Mouse (Mus musculus) forebrain, embryonic 13.5 days (tissue): ENCODE measurements at regions not wholly inside any gene's neighbourhood (a gene's known extent, or its start where the extent isn't known, plus 50 kb on each side); places are given as distances from the start of the nearest gene placed in this dataset.

Experiments used
- ATAC-seq: fragments of 200-750 bp; cut with Nextera tagmentation; 2 replicates; pipeline ENCODE4 v1.8.0; 2017
- H3K27ac ChIP-seq: fragments of 300-500 bp; sonication (generic); 2 replicates; pipeline ENCODE4 v1.5.1; 2015; ENCODE audit warnings: inconsistent platforms, mild to moderate bottlenecking, moderate library complexity
- H3K27me3 ChIP-seq: fragments of 300-500 bp; sonication (generic); 2 replicates; pipeline ENCODE4 v1.6.1; 2015; ENCODE audit warnings: mild to moderate bottlenecking, inconsistent platforms
- H3K36me3 ChIP-seq: fragments of 300-500 bp; sonication (generic); 2 replicates; pipeline ENCODE4 v1.6.1; 2015; ENCODE audit warnings: mild to moderate bottlenecking, inconsistent platforms; ENCODE audit not compliant: poor library complexity, severe bottlenecking
- H3K4me1 ChIP-seq: fragments of 300-500 bp; sonication (generic); 2 replicates; pipeline ENCODE4 v1.6.1; 2015; ENCODE audit warnings: inconsistent platforms
- H3K4me2 ChIP-seq: fragments of 300-500 bp; sonication (generic); 2 replicates; pipeline ENCODE4 v1.6.1; 2015; ENCODE audit warnings: inconsistent platforms, mild to moderate bottlenecking, moderate library complexity
- H3K4me3 ChIP-seq: fragments of 300-500 bp; sonication (generic); 2 replicates; pipeline ENCODE4 v1.5.1; 2015; ENCODE audit warnings: mild to moderate bottlenecking, inconsistent platforms
- H3K9ac ChIP-seq: fragments of 300-500 bp; sonication (generic); 2 replicates; pipeline ENCODE4 v1.6.1; 2015; ENCODE audit warnings: mild to moderate bottlenecking, inconsistent platforms
- H3K9me3 ChIP-seq: fragments of 300-500 bp; sonication (generic); replicated peaks from 2 replicates; pipeline ENCODE4 v1.6.1; 2016; ENCODE audit warnings: inconsistent platforms
- WGBS: fragments of 180-500 bp; shearing (Covaris S2); methylation state at CpG from one replicate; pipeline ENCODE4 v1.1.7; 2015; 5-methylcytosine and 5-hydroxymethylcytosine counted together

GRCm38 (mm10) chr6:71012436-71012822 lies 56.1 kb downstream of the Foxi3 start:
- peak overlapping the region; percentile 77; the same call in 1 of the 2 replicates for H3K9ac ChIP-seq
- H3K4me3 ChIP-seq = peak overlapping the region; percentile 62
- 0 out of 2 replicates have a peak, but pooled peaks cover 6% of the 10 kb centered on the region for H3K4me1 ChIP-seq
- H3K4me2 ChIP-seq = peak overlapping the region; percentile 90
- 13% methylated on average over 9 of the region's 9 CpGs for WGBS
- H3K36me3 ChIP-seq = no peaks in the 10 kb centered on the region
- H3K9me3 ChIP-seq = no peaks in the 10 kb centered on the region
- H3K27me3 ChIP-seq = 0 out of 2 replicates have a peak, but pooled peaks cover 3% of the 10 kb centered on the region
- ATAC-seq = no peak; the same call in none of the 2 replicates
- no peak overlapping the region for H3K27ac ChIP-seq

GRCm38 (mm10) chr6:71012823-71013461 lies 56.6 kb downstream of the Foxi3 start:
- peak; percentile 97 for ATAC-seq
- no peaks in the 10 kb centered on the region for H3K9me3 ChIP-seq
- no peaks in the 10 kb centered on the region for H3K36me3 ChIP-seq
- H3K9ac ChIP-seq = peak overlapping the region; percentile 77
- peak overlapping the region; percentile 62 for H3K4me3 ChIP-seq
- no peak overlapping the region for H3K27ac ChIP-seq
- 0 out of 2 replicates have a peak, but pooled peaks cover 6% of the 10 kb centered on the region for H3K4me1 ChIP-seq
- H3K4me2 ChIP-seq = peak overlapping the region; percentile 90
- under 1% methylated on average over 36 of the region's 38 CpGs for WGBS
- H3K27me3 ChIP-seq = 0 out of 2 replicates have a peak, but pooled peaks cover 3% of the 10 kb centered on the region

GRCm38 (mm10) chr6:71016388-71016787 lies 60.1 kb downstream of the Foxi3 start:
- Histone ChIP-seq H3K36me3 (no peaks in the 10 kb centered on the region), H3K27me3 (0 out of 2 replicates have a peak, but pooled peaks cover 3% of the 10 kb centered on the region), H3K9me3 (no peaks in the 10 kb centered on the region), H3K4me1 (0 out of 2 replicates have a peak, but pooled peaks cover 6% of the 10 kb centered on the region), H3K4me3 (no peak overlapping the region), H3K4me2 (no peak overlapping the region), H3K27ac (no peak overlapping the region), H3K9ac (no peak overlapping the region)
- no peak for ATAC-seq
- WGBS = 10% methylated on average over 1 of the region's 1 CpGs

- no peak for ATAC-seq
- Histone ChIP-seq H3K4me1 (no peaks in the 10 kb centered on the region), H3K27me3 (no peaks in the 10 kb centered on the region), H3K4me3 (no peak overlapping the region), H3K9ac (no peak overlapping the region), H3K9me3 (no peaks in the 10 kb centered on the region), H3K4me2 (no peak overlapping the region), H3K27ac (no peak overlapping the region), H3K36me3 (no peaks in the 10 kb centered on the region)
- 14% methylated on average over 9 of the region's 9 CpGs for WGBS
Measured at GRCm38 (mm10) chr6:71021353-71021752, 65.0 kb downstream of the Foxi3 start.

GRCm38 (mm10) chr6:71025472-71025871 lies 69.1 kb downstream of the Foxi3 start:
- no peaks in the 10 kb centered on the region for H3K4me1 ChIP-seq
- no peak overlapping the region for H3K4me2 ChIP-seq
- ATAC-seq = no peak
- H3K4me3 ChIP-seq = no peak overlapping the region
- H3K27ac ChIP-seq = no peak overlapping the region
- H3K9ac ChIP-seq = no peak overlapping the region
- no peaks in the 10 kb centered on the region for H3K9me3 ChIP-seq
- WGBS = 83% methylated on average over 4 of the region's 4 CpGs
- no peaks in the 10 kb centered on the region for H3K36me3 ChIP-seq
- no peaks in the 10 kb centered on the region for H3K27me3 ChIP-seq

GRCm38 (mm10) chr6:71029663-71030062 lies 73.3 kb downstream of the Foxi3 start:
- H3K36me3 ChIP-seq = no peaks in the 10 kb centered on the region
- H3K4me1 ChIP-seq = no peaks in the 10 kb centered on the region
- H3K4me2 ChIP-seq = no peak overlapping the region
- H3K4me3 ChIP-seq = no peak overlapping the region
- no peak overlapping the region for H3K27ac ChIP-seq
- WGBS = 88% methylated on average over 6 of the region's 6 CpGs
- H3K9ac ChIP-seq = no peak overlapping the region
- no peaks in the 10 kb centered on the region for H3K9me3 ChIP-seq
- no peaks in the 10 kb centered on the region for H3K27me3 ChIP-seq
- no peak for ATAC-seq

GRCm38 (mm10) chr6:71030541-71030940 lies 74.2 kb downstream of the Foxi3 start:
- Histone ChIP-seq H3K4me1 (no peaks in the 10 kb centered on the region), H3K9ac (no peak overlapping the region), H3K4me3 (no peak overlapping the region), H3K4me2 (no peak overlapping the region), H3K27ac (no peak overlapping the region), H3K36me3 (no peaks in the 10 kb centered on the region), H3K9me3 (no peaks in the 10 kb centered on the region), H3K27me3 (no peaks in the 10 kb centered on the region)
- no peak for ATAC-seq
- 75% methylated on average over 5 of the region's 5 CpGs for WGBS

GRCm38 (mm10) chr6:71044241-71044640 lies 87.9 kb downstream of the Foxi3 start:
- Histone ChIP-seq H3K4me3 (no peak overlapping the region), H3K4me2 (no peak overlapping the region), H3K9me3 (no peaks in the 10 kb centered on the region), H3K4me1 (peaks cover 8% of the 10 kb centered on the region), H3K36me3 (no peaks in the 10 kb centered on the region), H3K27ac (no peak overlapping the region), H3K9ac (no peak overlapping the region), H3K27me3 (peaks cover 6% of the 10 kb centered on the region; the same call in 1 of the 2 replicates)
- ATAC-seq = no peak
- WGBS = 82% methylated on average over 3 of the region's 3 CpGs

GRCm38 (mm10) chr6:71045261-71045660 lies 88.9 kb downstream of the Foxi3 start:
- no peaks in the 10 kb centered on the region for H3K36me3 ChIP-seq
- H3K27me3 ChIP-seq = peaks cover 12% of the 10 kb centered on the region; the same call in 1 of the 2 replicates
- WGBS = 93% methylated on average over 4 of the region's 4 CpGs
- peaks cover 8% of the 10 kb centered on the region for H3K4me1 ChIP-seq
- no peak overlapping the region for H3K4me3 ChIP-seq
- H3K4me2 ChIP-seq = no peak overlapping the region
- H3K27ac ChIP-seq = no peak overlapping the region
- ATAC-seq = no peak
- H3K9ac ChIP-seq = no peak overlapping the region
- H3K9me3 ChIP-seq = no peaks in the 10 kb centered on the region

- WGBS = 4% methylated on average over 38 of the region's 38 CpGs
- Histone ChIP-seq H3K4me3 (peak overlapping the region; percentile 40), H3K4me2 (peak overlapping the region; percentile 82), H3K4me1 (peaks cover 14% of the 10 kb centered on the region), H3K9me3 (no peaks in the 10 kb centered on the region), H3K9ac (peak overlapping the region; percentile 60), H3K27me3 (peaks cover 12% of the 10 kb centered on the region; the same call in 1 of the 2 replicates), H3K27ac (no peak overlapping the region), H3K36me3 (no peaks in the 10 kb centered on the region)
- ATAC-seq = peak; percentile 63
Measured at GRCm38 (mm10) chr6:71048199-71049094, 92.1 kb downstream of the Foxi3 start.

- Histone ChIP-seq H3K9ac (no peak overlapping the region), H3K9me3 (no peaks in the 10 kb centered on the region), H3K4me2 (no peak overlapping the region), H3K27me3 (peaks cover 12% of the 10 kb centered on the region; the same call in 1 of the 2 replicates), H3K36me3 (no peaks in the 10 kb centered on the region), H3K4me3 (no peak overlapping the region), H3K4me1 (peaks cover 14% of the 10 kb centered on the region), H3K27ac (no peak overlapping the region)
- WGBS = 24% methylated on average over 5 of the region's 5 CpGs
- ATAC-seq = no peak
Measured at GRCm38 (mm10) chr6:71050248-71050647, 93.9 kb downstream of the Foxi3 start.

GRCm38 (mm10) chr6:71050754-71051213 lies 93.5 kb downstream of the Thnsl2 start:
- Histone ChIP-seq H3K4me2 (no peak overlapping the region; the same call in 1 of the 2 replicates), H3K36me3 (no peaks in the 10 kb centered on the region), H3K27ac (no peak overlapping the region), H3K27me3 (peaks cover 12% of the 10 kb centered on the region; the same call in 1 of the 2 replicates), H3K9me3 (no peaks in the 10 kb centered on the region), H3K4me3 (no peak overlapping the region), H3K4me1 (peaks cover 14% of the 10 kb centered on the region), H3K9ac (no peak overlapping the region)
- ATAC-seq = no peak
- WGBS = 14% methylated on average over 14 of the region's 14 CpGs
